Mouse (Mus musculus): ENCODE data around the gene Pptc7.

Gene Pptc7

GRCm38 (mm10) chr5:122267136-122267535 is 17.0 kb upstream of the Pptc7 start:
- DNase-seq (ENCODE audit: low read depth, low spot score), result peak; percentile 85

- DNase-seq (ENCODE audit: low read depth, low spot score), result peak; percentile 92
These were observed 16.3 kb upstream of the Pptc7 start for GRCm38 (mm10) chr5:122267899-122268298.

GRCm38 (mm10) chr5:122268858-122269604 is 15.1 kb upstream of the Pptc7 start:
- no peak for DNase-seq (ENCODE audit: low read depth, low spot score)

GRCm38 (mm10) chr5:122272821-122273220 is 11.3 kb upstream of the Pptc7 start:
- DNase-seq (ENCODE audit: low read depth, low spot score), result no peak

- peak; percentile 79 for DNase-seq (ENCODE audit: low read depth, low spot score)
These were observed 9.4 kb upstream of the Pptc7 start for GRCm38 (mm10) chr5:122274785-122275184.

- DNase-seq (ENCODE audit: low read depth, low spot score), result no peak
These were observed 5.2 kb upstream of the Pptc7 start for GRCm38 (mm10) chr5:122278946-122279345.

- no peak for DNase-seq (ENCODE audit: low read depth, low spot score)
These were observed 4.3 kb upstream of the Pptc7 start for GRCm38 (mm10) chr5:122279799-122280421.

GRCm38 (mm10) chr5:122280422-122280826 is 3.7 kb upstream of the Pptc7 start:
- no peak for DNase-seq (ENCODE audit: low read depth, low spot score)

GRCm38 (mm10) chr5:122280827-122281462 is 3.2 kb upstream of the Pptc7 start:
- no peak for DNase-seq (ENCODE audit: low read depth, low spot score)

- DNase-seq (ENCODE audit: low read depth, low spot score), result no peak
These were observed 360 bp upstream of the Pptc7 start for GRCm38 (mm10) chr5:122283828-122284182.

- DNase-seq (ENCODE audit: low read depth, low spot score), result peak; percentile 59
These were observed 1.0 kb downstream of the Pptc7 start for GRCm38 (mm10) chr5:122285029-122285766.

GRCm38 (mm10) chr5:122285767-122286150 is 1.6 kb downstream of the Pptc7 start:
- peak; percentile 77 for DNase-seq (ENCODE audit: low read depth, low spot score)

- no peak for DNase-seq (ENCODE audit: low read depth, low spot score)
These were observed 2.0 kb downstream of the Pptc7 start for GRCm38 (mm10) chr5:122286191-122286590.

- DNase-seq (ENCODE audit: low read depth, low spot score), result no peak
These were observed 2.9 kb downstream of the Pptc7 start for GRCm38 (mm10) chr5:122287026-122287425.

GRCm38 (mm10) chr5:122288147-122288811 is 4.1 kb downstream of the Pptc7 start:
- peak; percentile 68 for DNase-seq (ENCODE audit: low read depth, low spot score)

GRCm38 (mm10) chr5:122291149-122291548 is 7.0 kb downstream of the Pptc7 start:
- DNase-seq (ENCODE audit: low read depth, low spot score), result no peak

- DNase-seq (ENCODE audit: low read depth, low spot score), result no peak
These were observed 7.6 kb downstream of the Pptc7 start for GRCm38 (mm10) chr5:122291553-122292339.

- no peak for DNase-seq (ENCODE audit: low read depth, low spot score)
These were observed 9.0 kb downstream of the Pptc7 start for GRCm38 (mm10) chr5:122293131-122293530.

GRCm38 (mm10) chr5:122294219-122294735 is 10.1 kb downstream of the Pptc7 start:
- peak; percentile 68 for DNase-seq (ENCODE audit: low read depth, low spot score)

- DNase-seq (ENCODE audit: low read depth, low spot score), result peak; percentile 84
These were observed 11.2 kb downstream of the Pptc7 start for GRCm38 (mm10) chr5:122295113-122295935.
